In the genomic region with DNA sequence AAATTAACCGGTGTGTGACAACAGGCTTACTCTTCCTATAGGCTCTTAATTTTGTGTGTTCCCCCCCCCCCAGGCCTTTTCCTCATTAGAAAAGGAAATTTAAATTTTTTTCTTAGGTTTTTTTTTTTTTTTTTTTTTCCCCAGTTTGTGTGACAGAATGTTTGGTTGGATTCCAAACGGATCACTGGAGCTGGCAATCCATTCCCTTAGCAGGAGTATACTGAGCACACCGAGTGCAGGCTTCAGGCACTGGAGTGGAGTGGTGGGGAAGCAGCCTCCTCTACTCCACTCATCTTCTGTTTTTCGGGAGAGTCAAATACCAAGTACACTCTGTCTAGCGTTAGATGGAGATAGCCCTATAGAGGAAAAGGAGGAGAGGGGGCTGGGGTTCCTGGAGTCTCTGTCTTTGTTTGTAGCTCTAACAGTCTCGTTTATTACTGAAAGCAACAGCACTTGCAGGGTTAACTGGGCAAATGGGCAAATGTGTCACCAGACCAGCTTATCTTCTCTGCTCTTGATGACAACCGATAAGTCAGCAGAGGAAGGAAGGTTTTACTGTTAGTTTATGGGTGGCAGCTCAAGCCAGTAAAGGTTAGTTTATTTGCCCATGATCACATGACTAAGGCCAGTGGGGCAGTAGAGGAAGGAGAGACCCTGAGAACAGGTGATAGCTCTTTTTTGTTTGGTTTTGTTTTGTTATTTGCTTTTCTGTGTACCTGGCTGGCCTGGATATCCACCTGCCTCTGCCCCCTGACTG, we compare ENCODE assay signal across 18 mouse cellular contexts. TPM values are rescaled to one million over a fixed set of nuclear protein-coding genes. Genes with fewer than 3 reads are reported as not detected.
DNase-seq lines count a peak whose midpoint lies in the region; ATAC-seq and TF ChIP-seq lines count a peak whose summit lies in the region.
"Had no signal": no experiment of that assay in that cellular context is flagged by ENCODE, and none has a peak within 500 bp of the region (broad histone marks: within the 10 kb centered on the region; RNA-seq: fewer than 3 reads in every experiment).

No protein-coding gene starts in this region.

- H3K27ac ChIP-seq in layer of hippocampus, adult 2 months, result peak overlapping the region; percentile 76
- H3K27ac ChIP-seq in MEL (ENCODE audit: control insufficient read depth, low read depth, low read length) (no peak overlapping the region), macrophage (peak overlapping the region; percentile 58)
- H3K27ac ChIP-seq in intestine, postnatal 0 days (ENCODE audit: low read depth, low read length), result no peak overlapping the region
- no peak overlapping the region for H3K27ac ChIP-seq in kidney, embryonic 16.5 days (ENCODE audit: low read length)
- H3K27ac ChIP-seq: embryonic facial prominence, embryonic 10.5 days; gastrocnemius, adult 2 months; hindbrain, embryonic 13.5 days had no signal

- no peak for ATAC-seq in intestine, postnatal 0 days
- no peak for ATAC-seq in kidney, embryonic 16.5 days (ENCODE audit: low FRiP score, low TSS enrichment)
- ATAC-seq: inflammation-experienced regulatory T-cells, adult 6 months; lung, postnatal 0 days had no signal

- peaks cover 45% of the 10 kb centered on the region for H3K79me2 ChIP-seq in MEL (ENCODE audit: control insufficient read depth, insufficient read depth, low read length, poor library complexity)
- H3K79me2 ChIP-seq in macrophage (ENCODE audit: inconsistent target), result peaks cover 84% of the 10 kb centered on the region

- H3K4me2 ChIP-seq in intestine, postnatal 0 days (replicated peaks; ENCODE audit: low read depth), result peak overlapping the region; percentile 24; the same call in 1 of the 2 replicates
- no peak overlapping the region for H3K4me2 ChIP-seq in kidney, embryonic 16.5 days (replicated peaks; ENCODE audit: low read depth, low read length)
- H3K4me2 ChIP-seq: heart, embryonic 12.5 days; hindbrain, embryonic 13.5 days had no signal

- TF ChIP-seq POLR2A in MEL (IDR thresholded peaks at IDR 0.05; ENCODE audit: control insufficient read depth in 1 of 2, insufficient read depth in 1 of 2, low read depth in 1 of 2, low read length in 2 of 2, poor library complexity in 1 of 2), result no peak

- no peak for TF ChIP-seq CTCF in layer of hippocampus, adult 2 months (conservative IDR thresholded peaks at IDR 0.05)
- TF ChIP-seq CTCF in MEL (IDR thresholded peaks at IDR 0.05 in 2 of 3, conservative IDR thresholded peaks at IDR 0.05 in 1 of 3; ENCODE audit: control insufficient read depth in 1 of 3, insufficient read depth in 1 of 3, low read depth in 2 of 3, low read length in 3 of 3, poor library complexity in 1 of 3, severe bottlenecking in 1 of 3), result no peak
- no peak for TF ChIP-seq CTCF in intestine, postnatal 0 days (IDR thresholded peaks at IDR 0.05; ENCODE audit: low read depth)

- H3K4me1 ChIP-seq in MEL (ENCODE audit: control insufficient read depth in 1 of 2, insufficient read depth in 2 of 2, low read length in 2 of 2), result peaks cover 7% of the 10 kb centered on the region in 2 experiments
- H3K4me1 ChIP-seq in intestine, postnatal 0 days (replicated peaks; ENCODE audit: control insufficient read depth, insufficient read depth, low read length), result peaks cover 11% of the 10 kb centered on the region; the same call in 1 of the 2 replicates
- H3K4me1 ChIP-seq in kidney, embryonic 16.5 days (ENCODE audit: insufficient read depth, low read length), result peaks cover 26% of the 10 kb centered on the region

- no peak for TF ChIP-seq RAD21 in MEL (IDR thresholded peaks at IDR 0.05; ENCODE audit: low read depth, low read length)

- 43% methylated on average over 7 of the region's 7 CpGs for WGBS in intestine, postnatal 0 days
- WGBS in macrophage (ENCODE audit: missing documents), result 84% methylated on average over 7 of the region's 7 CpGs
- WGBS in kidney, embryonic 16.5 days, result 74% methylated on average over 7 of the region's 7 CpGs

- no peak for TF ChIP-seq EP300 in MEL (IDR thresholded peaks at IDR 0.05; ENCODE audit: low read depth in 1 of 2, low read length in 2 of 2)

- peak in 1 of 2 experiments; percentile 34 for DNase-seq in layer of hippocampus, adult 2 months (ENCODE audit: low spot score in 2 of 2)
- no peak for DNase-seq in layer of hippocampus, postnatal 25 days (ENCODE audit: extremely low spot score in 1 of 2, low spot score in 1 of 2)
- no peak for DNase-seq in MEL (ENCODE audit: low read depth, low spot score)
- no peak for DNase-seq in left cerebral cortex, postnatal 14 days (ENCODE audit: low spot score in 2 of 2)
- DNase-seq in adrenal gland, postnatal 14 days, result no peak
- DNase-seq: adrenal gland, adult 8-10 months; gastrocnemius, adult 2 months; heart, postnatal 14 days; right cerebral cortex, postnatal 4 days; thymus, postnatal 25 days had no signal

- H3K9me3 ChIP-seq in MEL (replicated peaks; ENCODE audit: insufficient read depth, low read length), result no peaks in the 10 kb centered on the region
- H3K9me3 ChIP-seq in intestine, postnatal 0 days (ENCODE audit: control insufficient read depth), result no peaks in the 10 kb centered on the region
- no peaks in the 10 kb centered on the region for H3K9me3 ChIP-seq in kidney, embryonic 16.5 days (ENCODE audit: low read length)
- H3K9me3 ChIP-seq: embryonic facial prominence, embryonic 10.5 days; heart, embryonic 12.5 days; hindbrain, embryonic 13.5 days had no signal

- intact Hi-C loops in left cerebral cortex, postnatal 14 days (cut with DNase I), result no loop called here

- no peaks in the 10 kb centered on the region for H3K27me3 ChIP-seq in MEL (ENCODE audit: control insufficient read depth in 1 of 2, insufficient read depth in 2 of 2, low read length in 2 of 2)
- no peaks in the 10 kb centered on the region for H3K27me3 ChIP-seq in intestine, postnatal 0 days (replicated peaks; ENCODE audit: control insufficient read depth, insufficient read depth, low read length)
- no peaks in the 10 kb centered on the region for H3K27me3 ChIP-seq in kidney, embryonic 16.5 days (ENCODE audit: insufficient read depth, low read length)
- H3K27me3 ChIP-seq: heart, embryonic 12.5 days; hindbrain, embryonic 13.5 days had no signal

- peaks cover 0 to 19% of the 10 kb centered on the region in 2 experiments; a peak in 2 of 4 replicates for H3K36me3 ChIP-seq in MEL (ENCODE audit: control insufficient read depth in 1 of 2, insufficient read depth in 2 of 2, low read length in 2 of 2)
- no peaks in the 10 kb centered on the region; the same call in 1 of the 2 replicates for H3K36me3 ChIP-seq in intestine, postnatal 0 days (ENCODE audit: control insufficient read depth, insufficient read depth)
- H3K36me3 ChIP-seq in macrophage (ENCODE audit: inconsistent target), result no peaks in the 10 kb centered on the region
- no peaks in the 10 kb centered on the region for H3K36me3 ChIP-seq in kidney, embryonic 16.5 days (ENCODE audit: insufficient read depth, low read length)
- H3K36me3 ChIP-seq: hindbrain, embryonic 13.5 days had no signal

- no peak overlapping the region for H3K9ac ChIP-seq in MEL (ENCODE audit: control insufficient read depth, low read depth, low read length, poor library complexity, severe bottlenecking)
- no peak overlapping the region for H3K9ac ChIP-seq in intestine, postnatal 0 days (ENCODE audit: low read depth, low read length)
- H3K9ac ChIP-seq in kidney, embryonic 16.5 days (replicated peaks; ENCODE audit: low read length), result no peak overlapping the region
- H3K9ac ChIP-seq: heart, embryonic 12.5 days; hindbrain, embryonic 13.5 days had no signal

- H3K4me3 ChIP-seq in layer of hippocampus, adult 2 months, result no peak overlapping the region; the same call in 1 of the 2 replicates
- H3K4me3 ChIP-seq in MEL (ENCODE audit: control insufficient read depth in 1 of 2, insufficient read depth in 1 of 2, low read depth in 2 of 2, low read length in 2 of 2), result no peak overlapping the region
- no peak overlapping the region for H3K4me3 ChIP-seq in intestine, postnatal 0 days (ENCODE audit: low read depth, low read length)
- H3K4me3 ChIP-seq in macrophage (ENCODE audit: inconsistent target), result no peak overlapping the region
- H3K4me3 ChIP-seq in kidney, embryonic 16.5 days (ENCODE audit: low read length), result no peak overlapping the region
- H3K4me3 ChIP-seq: embryonic facial prominence, embryonic 10.5 days; gastrocnemius, adult 2 months; heart, embryonic 12.5 days; hindbrain, embryonic 13.5 days had no signal

RNA-seq across cellular contexts. Expression of a gene that starts 4.7 kb away (rescaled TPM):
- total RNA-seq in layer of hippocampus, adult 2 months (2021), result 10 to 100 TPM; 50.2 to 66.0 TPM
- 10 to 100 TPM; 51.2 to 57.6 TPM for total RNA-seq in layer of hippocampus, postnatal 25 days (2021)
- total RNA-seq in MEL (2012; rRNA removed), result 122 and 129 TPM in 2 replicates
- polyA plus RNA-seq in MEL (2012; ENCODE audit: insufficient read depth in 1 of 2, insufficient read length in 2 of 2, low read depth in 1 of 2, low replicate concordance in 2 of 2, missing spikeins in 1 of 2) (100 to 1,000 TPM in 1 of 2 experiments, not detected in 1; 112 TPM), macrophage (2018) (80.9 to 152 TPM (median 147 TPM) in 3 replicates)
- 122 and 124 TPM in 2 replicates for polyA plus RNA-seq in intestine, postnatal 0 days (2015; fragmentation: Nextera tagmentation; extraction: Ambion mirVana)
- 100 to 1,000 TPM in 17 of 26 experiments, 10 to 100 TPM in 9; 46.5 to 229 (median 117) TPM for total RNA-seq in macrophage (2018; cell fraction: chromatin; rRNA removed)
- 100 to 1,000 TPM; 104 to 201 (median 145) TPM for total RNA-seq in macrophage (2018; cell fraction: cytosol; rRNA removed)
- 100 to 1,000 TPM in 17 of 26 experiments, 10 to 100 TPM in 9; 43.2 to 258 (median 124) TPM for total RNA-seq in macrophage (2018; cell fraction: nucleus; rRNA removed)
- 10 to 100 TPM; 44.8 to 58.6 TPM for total RNA-seq in left cerebral cortex, postnatal 14 days (2021)
- polyA plus RNA-seq in kidney, embryonic 16.5 days (2015; fragmentation: Nextera tagmentation; extraction: Ambion mirVana), result 154 and 155 TPM in 2 replicates
- total RNA-seq in adrenal gland, postnatal 14 days (2021), result 60.4 and 79.3 TPM in 2 replicates

RNA-seq across cellular contexts. Expression of a gene that starts 7.1 kb away (rescaled TPM):
- total RNA-seq in layer of hippocampus, adult 2 months (2021), result 10 to 100 TPM; 17.7 to 18.0 TPM
- 10 to 100 TPM in 1 of 2 experiments, 1 to 10 TPM in 1; 8.4 to 12.9 TPM for total RNA-seq in layer of hippocampus, postnatal 25 days (2021)
- total RNA-seq in MEL (2012; rRNA removed), result 7.0 and 9.3 TPM in 2 replicates
- polyA plus RNA-seq in MEL (2012; ENCODE audit: insufficient read depth in 1 of 2, insufficient read length in 2 of 2, low read depth in 1 of 2, low replicate concordance in 2 of 2, missing spikeins in 1 of 2) (10 to 100 TPM in 1 of 2 experiments, not detected in 1; 17.2 TPM), macrophage (2018) (8.6 to 16.6 TPM (median 14.0 TPM) in 3 replicates)
- polyA plus RNA-seq in intestine, postnatal 0 days (2015; fragmentation: Nextera tagmentation; extraction: Ambion mirVana), result 1.0 and 1.3 TPM in 2 replicates
- 100 to 1,000 TPM in 12 of 26 experiments, 10 to 100 TPM in 13, 1 to 10 TPM in 1; 6.2 to 170 (median 78.6) TPM for total RNA-seq in macrophage (2018; cell fraction: chromatin; rRNA removed)
- total RNA-seq in macrophage (2018; cell fraction: cytosol; rRNA removed), result 10 to 100 TPM in 22 of 26 experiments, 1 to 10 TPM in 4; 7.3 to 21.7 (median 15.4) TPM
- 10 to 100 TPM in 23 of 26 experiments, 1 to 10 TPM in 3; 6.0 to 71.7 (median 37.9) TPM for total RNA-seq in macrophage (2018; cell fraction: nucleus; rRNA removed)
- 1 to 10 TPM; 5.9 to 8.9 TPM for total RNA-seq in left cerebral cortex, postnatal 14 days (2021)
- 4.8 and 5.0 TPM in 2 replicates for polyA plus RNA-seq in kidney, embryonic 16.5 days (2015; fragmentation: Nextera tagmentation; extraction: Ambion mirVana)
- total RNA-seq in adrenal gland, postnatal 14 days (2021), result 9.1 and 15.4 TPM in 2 replicates

RNA-seq across cellular contexts. Expression of a gene that starts 36.8 kb away (rescaled TPM):
- 1 to 10 TPM; 1.9 to 3.4 TPM for total RNA-seq in layer of hippocampus, adult 2 months (2021)
- 1 to 10 TPM; 1.6 to 1.9 TPM for total RNA-seq in layer of hippocampus, postnatal 25 days (2021)
- 0.33 and 0.58 TPM in 2 replicates for total RNA-seq in MEL (2012; rRNA removed)
- polyA plus RNA-seq in MEL (2012; ENCODE audit: insufficient read depth in 1 of 2, insufficient read length in 2 of 2, low read depth in 1 of 2, low replicate concordance in 2 of 2, missing spikeins in 1 of 2) (1 to 10 TPM in 1 of 2 experiments, not detected in 1; 1.1 TPM), macrophage (2018) (0.95 to 4.3 TPM (median 2.3 TPM) in 3 replicates)
- polyA plus RNA-seq in intestine, postnatal 0 days (2015; fragmentation: Nextera tagmentation; extraction: Ambion mirVana), result 39.4 and 41.8 TPM in 2 replicates
- total RNA-seq in macrophage (2018; cell fraction: chromatin; rRNA removed), result 1 to 10 TPM in 20 of 26 experiments, not detected in 6; 1.3 to 8.1 (median 3.5) TPM
- 1 to 10 TPM in 25 of 26 experiments, under 1 TPM in 1; 0.95 to 2.8 (median 1.6) TPM for total RNA-seq in macrophage (2018; cell fraction: cytosol; rRNA removed)
- total RNA-seq in macrophage (2018; cell fraction: nucleus; rRNA removed), result 1 to 10 TPM in 23 of 26 experiments, under 1 TPM in 2, not detected in 1; 0.67 to 7.7 (median 1.9) TPM
- total RNA-seq in left cerebral cortex, postnatal 14 days (2021), result 1 to 10 TPM in 1 of 2 experiments, under 1 TPM in 1; 0.70 to 1.3 TPM
- polyA plus RNA-seq in kidney, embryonic 16.5 days (2015; fragmentation: Nextera tagmentation; extraction: Ambion mirVana), result 60.0 and 61.4 TPM in 2 replicates
- total RNA-seq in adrenal gland, postnatal 14 days (2021), result 8.4 and 10.5 TPM in 2 replicates

Comparison
In these comparisons a context has a peak if more than half of its experiments do, and no peak if none do; other contexts are left out.
1. H3K27ac ChIP-seq: peak in layer of hippocampus, adult 2 months (single experiment) and macrophage (single experiment); none in MEL (single experiment), intestine, postnatal 0 days (single experiment) and kidney, embryonic 16.5 days (single experiment).